ENCODE assay signal across 11 mouse cellular contexts in genomic region chr2:128704474-128704873, GRCm38 (mm10). TPM values are rescaled to one million over a fixed set of nuclear protein-coding genes. Genes with fewer than 3 reads are reported as not detected.
DNase-seq lines count a peak whose midpoint lies in the region; ATAC-seq and TF ChIP-seq lines count a peak whose summit lies in the region.
"Had no signal": no experiment of that assay in that cellular context is flagged by ENCODE, and none has a peak within 500 bp of the region (broad histone marks: within the 10 kb centered on the region; RNA-seq: fewer than 3 reads in every experiment).

No protein-coding gene starts in this region.

- no peak for ATAC-seq in kidney, embryonic 14.5 days (ENCODE audit: low FRiP score, low TSS enrichment)
- ATAC-seq in lung, embryonic 14.5 days (ENCODE audit: insufficient read depth): no peak
- ATAC-seq in erythroblast, adult 5-6 weeks (replicated peaks; ENCODE audit: low FRiP score, poor library complexity, severe bottlenecking): no peak

- no peak overlapping the region for H3K9ac ChIP-seq in kidney, embryonic 14.5 days (ENCODE audit: low read depth, low read length)
- no peak overlapping the region for H3K9ac ChIP-seq in lung, embryonic 14.5 days
- H3K9ac ChIP-seq: hindbrain, embryonic 15.5 days; limb, embryonic 15.5 days; midbrain, embryonic 12.5 days; neural tube, embryonic 13.5 days had no signal

- 90% methylated on average over 3 of the region's 3 CpGs for WGBS in kidney, embryonic 14.5 days
- WGBS in lung, embryonic 14.5 days: 68% methylated on average over 3 of the region's 3 CpGs

- H3K4me3 ChIP-seq in kidney, embryonic 14.5 days (ENCODE audit: low read length): no peak overlapping the region
- H3K4me3 ChIP-seq in lung, embryonic 14.5 days (ENCODE audit: low read depth, low read length): no peak overlapping the region
- H3K4me3 ChIP-seq: hindbrain, embryonic 15.5 days; limb, embryonic 15.5 days; midbrain, embryonic 12.5 days; neural tube, embryonic 13.5 days had no signal

- no peaks in the 10 kb centered on the region for H3K9me3 ChIP-seq in kidney, embryonic 14.5 days (ENCODE audit: control insufficient read depth, low read length)
- H3K9me3 ChIP-seq in lung, embryonic 14.5 days (ENCODE audit: low read depth, low read length): no peaks in the 10 kb centered on the region
- H3K9me3 ChIP-seq: hindbrain, embryonic 15.5 days; limb, embryonic 15.5 days; midbrain, embryonic 12.5 days; neural tube, embryonic 13.5 days had no signal

- intact Hi-C loops in heart, postnatal 14 days (cut with DNase I): no loop called here

- no peaks in the 10 kb centered on the region for H3K27me3 ChIP-seq in kidney, embryonic 14.5 days (ENCODE audit: control insufficient read depth, insufficient read depth, low read length)
- no peaks in the 10 kb centered on the region for H3K27me3 ChIP-seq in lung, embryonic 14.5 days (ENCODE audit: insufficient read depth, low read length)
- H3K27me3 ChIP-seq: limb, embryonic 15.5 days had no signal

- no peak for TF ChIP-seq CTCF in lung, embryonic 14.5 days (IDR thresholded peaks at IDR 0.05; ENCODE audit: low read depth)

- peak; percentile 35 for DNase-seq in kidney, adult 18-20 months
- peak; percentile 72 for DNase-seq in heart, adult 8-10 months (ENCODE audit: low spot score)
- DNase-seq in heart, postnatal 14 days: peak; percentile 8 to 26
- peak; percentile 49 for DNase-seq in lung, embryonic 14.5 days
- no peak for DNase-seq in cerebellum, postnatal 10 days

- H3K27ac ChIP-seq in kidney, embryonic 14.5 days (ENCODE audit: low read depth, low read length): no peak overlapping the region
- no peak overlapping the region for H3K27ac ChIP-seq in lung, embryonic 14.5 days (ENCODE audit: low read depth)
- H3K27ac ChIP-seq: hindbrain, embryonic 15.5 days; limb, embryonic 15.5 days; midbrain, embryonic 12.5 days; neural tube, embryonic 13.5 days had no signal

- H3K4me2 ChIP-seq in kidney, embryonic 14.5 days (replicated peaks; ENCODE audit: low read depth, low read length): no peak overlapping the region
- no peak overlapping the region for H3K4me2 ChIP-seq in lung, embryonic 14.5 days
- H3K4me2 ChIP-seq: hindbrain, embryonic 15.5 days; limb, embryonic 15.5 days; midbrain, embryonic 12.5 days; neural tube, embryonic 13.5 days had no signal

- H3K4me1 ChIP-seq in kidney, embryonic 14.5 days (ENCODE audit: control insufficient read depth, insufficient read depth, low read length): no peaks in the 10 kb centered on the region
- H3K4me1 ChIP-seq in lung, embryonic 14.5 days (ENCODE audit: insufficient read depth): no peaks in the 10 kb centered on the region

- no peaks in the 10 kb centered on the region; the same call in 1 of the 2 replicates for H3K36me3 ChIP-seq in kidney, embryonic 14.5 days (ENCODE audit: control insufficient read depth, insufficient read depth, low read length)
- no peaks in the 10 kb centered on the region for H3K36me3 ChIP-seq in lung, embryonic 14.5 days (ENCODE audit: insufficient read depth)
- H3K36me3 ChIP-seq: hindbrain, embryonic 15.5 days; midbrain, embryonic 12.5 days; neural tube, embryonic 13.5 days had no signal

RNA-seq across cellular contexts. Expression of gene Mertk, which starts 5.7 kb away (rescaled TPM):
- 7.3 and 10.3 TPM in 2 replicates for polyA plus RNA-seq in kidney, embryonic 14.5 days (2014; fragmentation: Nextera tagmentation; extraction: Ambion mirVana)
- 1 to 10 TPM; 4.4 to 5.3 (median 4.5) TPM for total RNA-seq in heart, adult 8-10 months (2022)
- total RNA-seq in heart, postnatal 14 days (2021): 1 to 10 TPM; 6.5 to 8.0 TPM
- polyA plus RNA-seq in lung, embryonic 14.5 days (2014; fragmentation: Nextera tagmentation; extraction: Ambion mirVana): 4.5 TPM in 2 replicates
- 2.1 and 2.9 TPM in 2 replicates for total RNA-seq in erythroblast, adult 5-6 weeks (2015; ENCODE audit: low replicate concordance)
- total RNA-seq in erythroblast, adult 5-6 weeks (2017; ENCODE audit: low replicate concordance): 2.6 TPM in 2 replicates

RNA-seq across cellular contexts. Expression of gene Anapc1, which starts 17.3 kb away (rescaled TPM):
- 56.3 and 94.0 TPM in 2 replicates for polyA plus RNA-seq in kidney, embryonic 14.5 days (2014; fragmentation: Nextera tagmentation; extraction: Ambion mirVana)
- 10 to 100 TPM; 37.2 to 41.3 (median 39.1) TPM for total RNA-seq in heart, adult 8-10 months (2022)
- total RNA-seq in heart, postnatal 14 days (2021): 10 to 100 TPM; 50.6 to 51.0 TPM
- polyA plus RNA-seq in lung, embryonic 14.5 days (2014; fragmentation: Nextera tagmentation; extraction: Ambion mirVana): 91.2 and 92.7 TPM in 2 replicates
- 16.9 and 23.2 TPM in 2 replicates for total RNA-seq in erythroblast, adult 5-6 weeks (2015; ENCODE audit: low replicate concordance)
- total RNA-seq in erythroblast, adult 5-6 weeks (2017; ENCODE audit: low replicate concordance): 26.8 and 30.1 TPM in 2 replicates

Comparison
In these comparisons a context has a peak if more than half of its experiments do, and no peak if none do; other contexts are left out.
1. DNase-seq: peak in kidney, adult 18-20 months (single experiment), heart, adult 8-10 months (single experiment), heart, postnatal 14 days (2 of 2) and lung, embryonic 14.5 days (single experiment); none in cerebellum, postnatal 10 days (0 of 2).